Mouse (Mus musculus): ENCODE results near the gene Trank1.

- TF ChIP-seq POLR2A (IDR thresholded peaks at IDR 0.05; ENCODE audit: borderline replicate concordance, extremely low read depth, insufficient read depth, insufficient read length, poor library complexity, severe bottlenecking), result no peak
- TF ChIP-seq CTCF (IDR thresholded peaks at IDR 0.05; ENCODE audit: borderline replicate concordance, extremely low read depth, insufficient read depth, insufficient read length), result no peak
Observed at GRCm38 (mm10) chr9:111404346-111405079, 93.0 kb downstream of the Trank1 start.
